Mouse (Mus musculus) brain, embryonic 18.5 days (tissue): ENCODE data around the gene Peg3.
"Not testable (repeated sequence)": the region's sequence is repeated elsewhere in the genome, so short reads cannot be mapped to it uniquely, and the experiment has no call there.

Source experiments
- DNase-seq: peaks from one replicate; pipeline ENCODE4 v3.0.0-alpha.2; 2012; ENCODE audit warnings: low read depth, low spot score

The Peg3 gene

GRCm38 (mm10) chr7:6730241-6730640 lies at the start of gene Peg3, which contains the start of gene Usp29:
Gene Peg3 (minus strand): TSS chr7:6730431.
Gene Usp29 (plus strand): TSS chr7:6730578.
- DNase-seq: peak; percentile 90

- DNase-seq: no peak
Observed at GRCm38 (mm10) chr7:6779172-6779571, 48.9 kb upstream of the Peg3 start.

- DNase-seq: no peak
Observed at GRCm38 (mm10) chr7:6777689-6778088, 47.5 kb upstream of the Peg3 start.

GRCm38 (mm10) chr7:6777107-6777506 lies 46.9 kb upstream of the Peg3 start:
- no peak for DNase-seq

- DNase-seq: peak; percentile 39
Observed at GRCm38 (mm10) chr7:6776314-6777059, 46.3 kb upstream of the Peg3 start.

GRCm38 (mm10) chr7:6773865-6774413 lies 43.7 kb upstream of the Peg3 start:
- not testable (repeated sequence) for DNase-seq

- no peak for DNase-seq
Observed at GRCm38 (mm10) chr7:6770286-6770685, 40.1 kb upstream of the Peg3 start.

GRCm38 (mm10) chr7:6765240-6765639 lies 35.0 kb upstream of the Peg3 start:
- no peak for DNase-seq

GRCm38 (mm10) chr7:6760170-6760569 lies 29.9 kb upstream of the Peg3 start:
- no peak for DNase-seq

GRCm38 (mm10) chr7:6759698-6760097 lies 29.5 kb upstream of the Peg3 start:
- no peak for DNase-seq

GRCm38 (mm10) chr7:6756777-6757291 lies 26.6 kb upstream of the Peg3 start:
- DNase-seq: no peak

- DNase-seq: no peak
Observed at GRCm38 (mm10) chr7:6753440-6753839, 23.2 kb upstream of the Peg3 start.

- no peak for DNase-seq
Observed at GRCm38 (mm10) chr7:6749196-6749595, 19.0 kb upstream of the Peg3 start.

- no peak for DNase-seq
Observed at GRCm38 (mm10) chr7:6744281-6744904, 14.2 kb upstream of the Peg3 start.

GRCm38 (mm10) chr7:6736060-6736459 lies 5.8 kb upstream of the Peg3 start:
- DNase-seq: no peak

GRCm38 (mm10) chr7:6731930-6732329 lies 1.7 kb upstream of the Peg3 start:
- no peak for DNase-seq

GRCm38 (mm10) chr7:6731373-6731772 lies 1.1 kb upstream of the Peg3 start:
- DNase-seq: no peak

- DNase-seq: no peak
Observed at GRCm38 (mm10) chr7:6730801-6731200, 570 bp upstream of the Peg3 start.

- DNase-seq: peak; percentile 92
Observed at GRCm38 (mm10) chr7:6729061-6729817, 992 bp downstream of the Peg3 start.

GRCm38 (mm10) chr7:6728263-6728931 lies 1.8 kb downstream of the Peg3 start:
- DNase-seq: peak; percentile 97

GRCm38 (mm10) chr7:6727351-6728121 lies 2.7 kb downstream of the Peg3 start:
- DNase-seq: peak; percentile 92
